Mouse (Mus musculus) heart, postnatal 4 days (tissue): ENCODE data around the gene Gpr107. TPM values are rescaled to one million over a fixed set of nuclear protein-coding genes. Genes with fewer than 3 reads are reported as not detected.

Experiments
- DNase-seq: peaks from one replicate; pipeline ENCODE4 v3.0.0; 2021
- total RNA-seq, 2 experiments: library from RNA; stranded (reverse); gene quantifications; 2 replicates each; pipeline ENCODE4 v1.2.3; 2021

The Gpr107 gene
- total RNA-seq, 2 experiments from 2014 or later: 41.6 to 43.0 TPM

- no peak for DNase-seq
Observed at GRCm38 (mm10) chr2:31201851-31202250, 49.7 kb downstream of the Gpr107 start.

GRCm38 (mm10) chr2:31202357-31202756 is 50.2 kb downstream of the Gpr107 start:
- DNase-seq: no peak

- DNase-seq: no peak
Observed at GRCm38 (mm10) chr2:31202956-31203355, 50.8 kb downstream of the Gpr107 start.

- DNase-seq: no peak
Observed at GRCm38 (mm10) chr2:31204677-31205076, 52.6 kb downstream of the Gpr107 start.

GRCm38 (mm10) chr2:31206211-31206610 is 54.1 kb downstream of the Gpr107 start:
- no peak for DNase-seq

- DNase-seq: no peak
Observed at GRCm38 (mm10) chr2:31206882-31207281, 54.8 kb downstream of the Gpr107 start.

- no peak for DNase-seq
Observed at GRCm38 (mm10) chr2:31208544-31209142, 56.5 kb downstream of the Gpr107 start.

GRCm38 (mm10) chr2:31209525-31209924 is 57.4 kb downstream of the Gpr107 start:
- peak; percentile 53 for DNase-seq

GRCm38 (mm10) chr2:31210144-31210847 is 58.2 kb downstream of the Gpr107 start:
- no peak for DNase-seq

- no peak for DNase-seq
Observed at GRCm38 (mm10) chr2:31211204-31211603, 59.1 kb downstream of the Gpr107 start.

- DNase-seq: peak; percentile 42
Observed at GRCm38 (mm10) chr2:31214211-31214796, 62.2 kb downstream of the Gpr107 start.

- no peak for DNase-seq
Observed at GRCm38 (mm10) chr2:31218611-31219010, 66.5 kb downstream of the Gpr107 start.

GRCm38 (mm10) chr2:31219470-31219869 is 67.4 kb downstream of the Gpr107 start:
- peak; percentile 34 for DNase-seq

GRCm38 (mm10) chr2:31220844-31221243 is 68.7 kb downstream of the Gpr107 start:
- no peak for DNase-seq

GRCm38 (mm10) chr2:31221582-31221981 is 69.5 kb downstream of the Gpr107 start:
- no peak for DNase-seq

- no peak for DNase-seq
Observed at GRCm38 (mm10) chr2:31228768-31229311, 76.7 kb downstream of the Gpr107 start.

GRCm38 (mm10) chr2:31239203-31239696 is 87.1 kb downstream of the Gpr107 start:
- no peak for DNase-seq

GRCm38 (mm10) chr2:31239833-31240232 is 87.7 kb downstream of the Gpr107 start:
- no peak for DNase-seq

GRCm38 (mm10) chr2:31241639-31242038 is 89.5 kb downstream of the Gpr107 start:
- DNase-seq: peak; percentile 48

GRCm38 (mm10) chr2:31244216-31244615 is 92.1 kb downstream of the Gpr107 start:
- DNase-seq: no peak

- DNase-seq: peak; percentile 20
Observed at GRCm38 (mm10) chr2:31245051-31245450, 92.9 kb downstream of the Gpr107 start.

- peak; percentile 83 for DNase-seq
Observed at GRCm38 (mm10) chr2:31245491-31246141, 93.5 kb downstream of the Gpr107 start, which contains the start of gene Ncs1. Gene Ncs1, plus strand, starts transcription at chr2:31245823.
